Mouse (Mus musculus) lung, embryonic 16.5 days (tissue): ENCODE data around the gene Macrod2. TPM values are rescaled to one million over a fixed set of nuclear protein-coding genes. Genes with fewer than 3 reads are reported as not detected.

Experiments
- ATAC-seq: fragments of 200-750 bp; cut with Nextera tagmentation; 2 replicates; pipeline ENCODE4 v1.8.0; 2017; ENCODE audit warnings: low read depth, mild to moderate bottlenecking, moderate library complexity
- H3K27ac ChIP-seq: fragments of 300-500 bp; sonication (generic); 2 replicates; pipeline ENCODE4 v1.5.1; 2014; ENCODE audit warnings: mild to moderate bottlenecking, control low read depth, low read length
- H3K27me3 ChIP-seq: fragments of 300-500 bp; sonication (generic); 2 replicates; pipeline ENCODE4 v1.6.1; 2014; ENCODE audit warnings: low read depth, low read length, mixed read lengths; ENCODE audit not compliant: control insufficient read depth, insufficient read depth
- H3K36me3 ChIP-seq: fragments of 300-500 bp; sonication (generic); 2 replicates; pipeline ENCODE4 v1.6.1; 2014; ENCODE audit warnings: low read length; ENCODE audit not compliant: control insufficient read depth, insufficient read depth
- H3K4me1 ChIP-seq: fragments of 300-500 bp; sonication (generic); replicated peaks from 2 replicates; pipeline ENCODE4 v1.6.1; 2014; ENCODE audit warnings: low read length, mixed read lengths; ENCODE audit not compliant: control insufficient read depth, insufficient read depth
- H3K4me2 ChIP-seq: fragments of 300-500 bp; sonication (generic); 2 replicates; pipeline ENCODE4 v1.6.1; 2014; ENCODE audit warnings: low read depth, low read length, control low read depth
- H3K4me3 ChIP-seq: fragments of 300-500 bp; sonication (generic); 2 replicates; pipeline ENCODE4 v1.5.1; 2014; ENCODE audit warnings: mild to moderate bottlenecking, low read length, control low read depth
- H3K9ac ChIP-seq: fragments of 300-500 bp; sonication (generic); 2 replicates; pipeline ENCODE4 v1.6.1; 2014; ENCODE audit warnings: low read length, control low read depth
- H3K9me3 ChIP-seq: fragments of 300-500 bp; sonication (generic); 2 replicates; pipeline ENCODE4 v1.6.1; 2016; ENCODE audit warnings: low read length; ENCODE audit not compliant: control insufficient read depth
- WGBS: fragments of 180-500 bp; shearing (Covaris S2); extraction: QIAGEN DNeasy Blood & Tissue Kit; methylation state at CpG from one replicate; pipeline ENCODE4 v1.1.7; 2014; 5-methylcytosine and 5-hydroxymethylcytosine counted together
- polyA plus RNA-seq: library from polyadenylated mRNA; unstranded; fragments of >200 nt; fragmentation: Nextera tagmentation; extraction: Ambion mirVana; gene quantifications from 2 replicates; pipeline ENCODE4 v1.2.1, GENCODE M21; 2015

The Macrod2 gene
- polyA plus RNA-seq, 1 experiment from 2014 or later, result 32.1 TPM

GRCm38 (mm10) chr2:141388632-141389031, 993.5 kb downstream of the Macrod2 start:
- Histone ChIP-seq H3K27ac (no peak overlapping the region), H3K9ac (no peak overlapping the region), H3K4me1 (no peaks in the 10 kb centered on the region), H3K36me3 (no peaks in the 10 kb centered on the region), H3K27me3 (no peaks in the 10 kb centered on the region), H3K4me3 (no peak overlapping the region), H3K4me2 (no peak overlapping the region), H3K9me3 (no peaks in the 10 kb centered on the region)
- no peak for ATAC-seq
- 79% methylated on average over 2 of the region's 2 CpGs for WGBS

GRCm38 (mm10) chr2:141391229-141391628, 996.1 kb downstream of the Macrod2 start:
- H3K4me3 ChIP-seq, result no peak overlapping the region
- ATAC-seq, result no peak
- H3K27me3 ChIP-seq, result no peaks in the 10 kb centered on the region
- H3K4me2 ChIP-seq, result no peak overlapping the region
- no peaks in the 10 kb centered on the region for H3K9me3 ChIP-seq
- H3K36me3 ChIP-seq, result no peaks in the 10 kb centered on the region
- H3K9ac ChIP-seq, result no peak overlapping the region
- H3K27ac ChIP-seq, result no peak overlapping the region
- 58% methylated on average over 4 of the region's 4 CpGs for WGBS
- no peaks in the 10 kb centered on the region for H3K4me1 ChIP-seq

DNA sequence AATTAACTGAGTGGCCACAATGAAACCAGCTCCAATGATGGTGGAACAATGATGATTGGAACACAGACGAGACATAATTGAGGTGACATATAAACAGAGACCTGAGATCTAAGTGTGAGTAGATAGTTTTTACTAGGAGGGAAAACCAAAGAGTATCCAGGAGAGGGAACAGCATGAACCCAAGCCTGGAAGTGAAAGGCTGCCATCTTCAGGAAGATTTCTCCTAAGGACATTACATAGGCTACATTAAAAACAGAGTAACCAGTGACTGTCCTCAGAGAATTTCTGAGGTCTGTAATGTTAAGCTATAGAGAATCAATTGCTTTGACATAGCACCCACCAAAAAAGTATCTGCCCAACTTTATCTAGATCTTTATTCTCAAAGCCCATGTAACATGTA, 999.7 kb downstream of the Macrod2 start:
- H3K4me1 ChIP-seq, result no peaks in the 10 kb centered on the region
- H3K27ac ChIP-seq, result no peak overlapping the region
- no peaks in the 10 kb centered on the region for H3K27me3 ChIP-seq
- no peak overlapping the region for H3K4me2 ChIP-seq
- no peaks in the 10 kb centered on the region for H3K36me3 ChIP-seq
- 20% methylated on average over 1 of the region's 1 CpGs for WGBS
- H3K4me3 ChIP-seq, result no peak overlapping the region
- H3K9me3 ChIP-seq, result no peaks in the 10 kb centered on the region
- ATAC-seq, result no peak
- H3K9ac ChIP-seq, result no peak overlapping the region

- H3K4me1 ChIP-seq, result no peaks in the 10 kb centered on the region
- H3K4me3 ChIP-seq, result no peak overlapping the region
- H3K36me3 ChIP-seq, result no peaks in the 10 kb centered on the region
- no peak overlapping the region for H3K27ac ChIP-seq
- H3K9me3 ChIP-seq, result no peaks in the 10 kb centered on the region
- ATAC-seq, result no peak
- no peak overlapping the region for H3K4me2 ChIP-seq
- H3K9ac ChIP-seq, result no peak overlapping the region
- no peaks in the 10 kb centered on the region for H3K27me3 ChIP-seq
- 21% methylated on average over 2 of the region's 2 CpGs for WGBS
These were observed 1013.7 kb downstream of the Macrod2 start for GRCm38 (mm10) chr2:141408766-141409165.

- ATAC-seq, result no peak
- Histone ChIP-seq H3K9me3 (no peaks in the 10 kb centered on the region), H3K27ac (no peak overlapping the region), H3K4me3 (no peak overlapping the region), H3K4me2 (no peak overlapping the region), H3K27me3 (no peaks in the 10 kb centered on the region), H3K9ac (no peak overlapping the region), H3K36me3 (no peaks in the 10 kb centered on the region), H3K4me1 (no peaks in the 10 kb centered on the region)
These were observed 1021.3 kb downstream of the Macrod2 start for GRCm38 (mm10) chr2:141416436-141416835.

DNA sequence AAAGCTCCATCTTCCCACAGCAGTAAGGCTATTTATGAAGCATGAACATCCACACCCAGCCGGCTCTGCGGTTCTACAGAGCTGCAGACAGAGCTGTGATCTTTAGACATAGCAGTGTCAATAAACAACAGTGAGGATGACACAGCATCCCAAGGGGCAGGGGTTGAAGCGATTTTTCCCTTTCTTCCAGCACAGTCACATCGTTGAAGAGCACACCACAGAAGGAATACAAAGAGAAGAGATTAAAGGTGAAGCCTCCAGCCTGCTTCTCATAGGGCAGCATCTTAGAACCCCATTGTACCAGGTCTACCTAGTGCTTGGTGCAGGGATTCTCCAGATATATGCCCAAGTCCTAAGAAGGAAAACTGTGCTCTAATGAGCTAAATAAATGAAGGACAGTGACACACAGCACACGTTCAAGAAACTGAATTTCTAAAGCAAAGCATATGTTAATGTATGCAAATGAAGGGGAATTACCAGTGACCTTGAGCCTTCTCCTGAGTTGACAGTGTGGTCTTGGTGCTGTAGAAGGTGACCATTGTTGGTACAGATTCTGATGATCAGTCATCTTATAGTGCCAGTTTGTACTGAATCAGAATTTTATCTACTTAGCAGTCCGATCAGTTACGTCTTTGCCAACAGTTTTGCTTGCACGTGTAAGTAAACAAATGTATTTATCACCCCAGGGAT, 1021.9 kb downstream of the Macrod2 start:
- no peak for ATAC-seq
- Histone ChIP-seq H3K9ac (no peak overlapping the region), H3K27me3 (no peaks in the 10 kb centered on the region), H3K9me3 (no peaks in the 10 kb centered on the region), H3K27ac (no peak overlapping the region), H3K4me1 (no peaks in the 10 kb centered on the region), H3K36me3 (no peaks in the 10 kb centered on the region), H3K4me2 (no peak overlapping the region), H3K4me3 (no peak overlapping the region)
- WGBS, result 41% methylated on average over 8 of the region's 8 CpGs

DNA sequence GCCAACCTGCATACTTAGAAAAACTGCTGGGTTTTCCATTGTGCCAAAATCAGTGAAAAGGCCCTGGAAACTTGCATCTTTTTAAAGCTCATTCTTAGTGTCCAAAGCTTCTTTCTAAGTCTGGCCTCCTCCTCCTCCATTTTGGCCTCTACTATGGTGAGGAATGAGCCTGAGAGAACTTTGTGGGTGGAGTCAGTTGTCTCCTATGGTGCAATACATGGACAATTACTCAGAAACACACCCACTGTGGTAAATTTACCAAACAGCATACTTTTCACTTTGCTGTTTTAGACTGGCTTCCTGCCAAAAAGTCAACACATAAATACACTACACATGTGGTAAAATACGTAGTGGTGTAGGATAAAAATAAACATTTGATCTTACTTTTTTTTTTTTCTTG, 1024.7 kb downstream of the Macrod2 start:
- Histone ChIP-seq H3K4me3 (no peak overlapping the region), H3K9me3 (no peaks in the 10 kb centered on the region), H3K36me3 (no peaks in the 10 kb centered on the region), H3K27me3 (no peaks in the 10 kb centered on the region), H3K9ac (no peak overlapping the region), H3K4me2 (no peak overlapping the region), H3K4me1 (no peaks in the 10 kb centered on the region), H3K27ac (no peak overlapping the region)
- WGBS, result 10% methylated on average over 1 of the region's 1 CpGs
- ATAC-seq, result no peak

GRCm38 (mm10) chr2:141434084-141434483, 1039.0 kb downstream of the Macrod2 start:
- Histone ChIP-seq H3K27me3 (no peaks in the 10 kb centered on the region), H3K9ac (no peak overlapping the region), H3K4me1 (0 out of 2 replicates have a peak, but pooled peaks cover 2% of the 10 kb centered on the region), H3K4me3 (no peak overlapping the region), H3K36me3 (no peaks in the 10 kb centered on the region), H3K27ac (no peak overlapping the region), H3K4me2 (no peak overlapping the region), H3K9me3 (no peaks in the 10 kb centered on the region)
- 85% methylated on average over 5 of the region's 5 CpGs for WGBS
- ATAC-seq, result no peak

- Histone ChIP-seq H3K4me1 (0 out of 2 replicates have a peak, but pooled peaks cover 2% of the 10 kb centered on the region), H3K27ac (no peak overlapping the region), H3K4me3 (0 out of 2 replicates have a peak overlapping the region, but pooled peaks have one; percentile 16), H3K36me3 (no peaks in the 10 kb centered on the region), H3K4me2 (peak overlapping the region; percentile 47), H3K9ac (no peak overlapping the region), H3K27me3 (no peaks in the 10 kb centered on the region), H3K9me3 (no peaks in the 10 kb centered on the region)
- 39% methylated on average over 16 of the region's 16 CpGs for WGBS
- peak; percentile 57; the same call in 1 of the 2 replicates for ATAC-seq
These were observed 1039.8 kb downstream of the Macrod2 start for GRCm38 (mm10) chr2:141434731-141435570.
